Mouse (Mus musculus) small intestine, adult 2 months (tissue): Measurements from ENCODE around the gene Camk2d.

ENCODE experiments used
- CTCF ChIP-seq: fragments of 200-500 bp; IDR thresholded peaks from 2 replicates; pipeline ENCODE4 v1.5.1; 2012; ENCODE audit warnings: low read depth, mild to moderate bottlenecking, control low read depth, inconsistent platforms, low read length, moderate library complexity, mixed read lengths; ENCODE audit not compliant: insufficient replicate concordance, insufficient read length; ENCODE audit errors: extremely low read depth
- POLR2A ChIP-seq: fragments of 200-500 bp; IDR thresholded peaks from 2 replicates; pipeline ENCODE4 v1.6.1; 2012; ENCODE audit warnings: low read depth, mild to moderate bottlenecking, control low read depth, inconsistent platforms, low read length, moderate library complexity

GRCm38 (mm10) chr3:126668692-126669091 lies 72.6 kb downstream of the Camk2d start:
- TF ChIP-seq CTCF (no peak), POLR2A (no peak)
